Mouse (Mus musculus): Measurements from ENCODE around the gene Atp6v0b. TPM values are rescaled to one million over a fixed set of nuclear protein-coding genes. Genes with fewer than 3 reads are reported as not detected.
A peak's percentile ranks its signal among the peaks of the same experiment; 100 is the strongest.

Atp6v0b gene
- total RNA-seq, 1 experiment from 2014 or later, result 65.8 TPM

GRCm38 (mm10) chr4:117914031-117914430 is 26.9 kb upstream of the Atp6v0b start:
- no peak for ATAC-seq (replicated peaks in 1 of 2; ENCODE audit: insufficient read depth in 1 of 2, low FRiP score in 2 of 2, low TSS enrichment in 1 of 2, low read depth in 1 of 2, poor library complexity in 2 of 2, severe bottlenecking in 2 of 2)

- no peak for ATAC-seq (replicated peaks in 1 of 2; ENCODE audit: insufficient read depth in 1 of 2, low FRiP score in 2 of 2, low TSS enrichment in 1 of 2, low read depth in 1 of 2, poor library complexity in 2 of 2, severe bottlenecking in 2 of 2)
These were observed 26.3 kb upstream of the Atp6v0b start for GRCm38 (mm10) chr4:117913421-117913820.

- ATAC-seq (replicated peaks in 1 of 2; ENCODE audit: insufficient read depth in 1 of 2, low FRiP score in 2 of 2, low TSS enrichment in 1 of 2, low read depth in 1 of 2, poor library complexity in 2 of 2, severe bottlenecking in 2 of 2), result no peak
These were observed 25.6 kb upstream of the Atp6v0b start for GRCm38 (mm10) chr4:117912685-117913273.

- no peak for ATAC-seq (replicated peaks in 1 of 2; ENCODE audit: insufficient read depth in 1 of 2, low FRiP score in 2 of 2, low TSS enrichment in 1 of 2, low read depth in 1 of 2, poor library complexity in 2 of 2, severe bottlenecking in 2 of 2)
These were observed 25.0 kb upstream of the Atp6v0b start for GRCm38 (mm10) chr4:117912131-117912561.

- no peak for ATAC-seq (replicated peaks in 1 of 2; ENCODE audit: insufficient read depth in 1 of 2, low FRiP score in 2 of 2, low TSS enrichment in 1 of 2, low read depth in 1 of 2, poor library complexity in 2 of 2, severe bottlenecking in 2 of 2)
These were observed 21.8 kb upstream of the Atp6v0b start for GRCm38 (mm10) chr4:117908834-117909453.

GRCm38 (mm10) chr4:117906196-117906595 is 19.1 kb upstream of the Atp6v0b start:
- ATAC-seq (replicated peaks in 1 of 2; ENCODE audit: insufficient read depth in 1 of 2, low FRiP score in 2 of 2, low TSS enrichment in 1 of 2, low read depth in 1 of 2, poor library complexity in 2 of 2, severe bottlenecking in 2 of 2), result no peak

GRCm38 (mm10) chr4:117904761-117905160 is 17.6 kb upstream of the Atp6v0b start:
- no peak for ATAC-seq (replicated peaks in 1 of 2; ENCODE audit: insufficient read depth in 1 of 2, low FRiP score in 2 of 2, low TSS enrichment in 1 of 2, low read depth in 1 of 2, poor library complexity in 2 of 2, severe bottlenecking in 2 of 2)

- ATAC-seq (replicated peaks in 1 of 2; ENCODE audit: insufficient read depth in 1 of 2, low FRiP score in 2 of 2, low TSS enrichment in 1 of 2, low read depth in 1 of 2, poor library complexity in 2 of 2, severe bottlenecking in 2 of 2), result no peak
These were observed 17.0 kb upstream of the Atp6v0b start for GRCm38 (mm10) chr4:117904094-117904493.

GRCm38 (mm10) chr4:117898111-117898510 is 11.0 kb upstream of the Atp6v0b start:
- ATAC-seq (replicated peaks in 1 of 2; ENCODE audit: insufficient read depth in 1 of 2, low FRiP score in 2 of 2, low TSS enrichment in 1 of 2, low read depth in 1 of 2, poor library complexity in 2 of 2, severe bottlenecking in 2 of 2), result no peak

GRCm38 (mm10) chr4:117896031-117896430 is 8.9 kb upstream of the Atp6v0b start:
- ATAC-seq (replicated peaks in 1 of 2; ENCODE audit: insufficient read depth in 1 of 2, low FRiP score in 2 of 2, low TSS enrichment in 1 of 2, low read depth in 1 of 2, poor library complexity in 2 of 2, severe bottlenecking in 2 of 2), result no peak

GRCm38 (mm10) chr4:117895339-117895738 is 8.2 kb upstream of the Atp6v0b start:
- no peak for ATAC-seq (replicated peaks in 1 of 2; ENCODE audit: insufficient read depth in 1 of 2, low FRiP score in 2 of 2, low TSS enrichment in 1 of 2, low read depth in 1 of 2, poor library complexity in 2 of 2, severe bottlenecking in 2 of 2)

GRCm38 (mm10) chr4:117894601-117895000 is 7.5 kb upstream of the Atp6v0b start:
- no peak for ATAC-seq (replicated peaks in 1 of 2; ENCODE audit: insufficient read depth in 1 of 2, low FRiP score in 2 of 2, low TSS enrichment in 1 of 2, low read depth in 1 of 2, poor library complexity in 2 of 2, severe bottlenecking in 2 of 2)

- no peak for ATAC-seq (replicated peaks in 1 of 2; ENCODE audit: insufficient read depth in 1 of 2, low FRiP score in 2 of 2, low TSS enrichment in 1 of 2, low read depth in 1 of 2, poor library complexity in 2 of 2, severe bottlenecking in 2 of 2)
These were observed 6.2 kb upstream of the Atp6v0b start for GRCm38 (mm10) chr4:117893376-117893775.

GRCm38 (mm10) chr4:117891738-117892161 is 4.6 kb upstream of the Atp6v0b start, which contains the start of gene Dph2:
Gene Dph2 (minus strand): TSS chr4:117892032.
- peak; percentile 83 to 92 for ATAC-seq (replicated peaks in 1 of 2; ENCODE audit: insufficient read depth in 1 of 2, low FRiP score in 2 of 2, low TSS enrichment in 1 of 2, low read depth in 1 of 2, poor library complexity in 2 of 2, severe bottlenecking in 2 of 2)

GRCm38 (mm10) chr4:117890750-117891149 is 3.6 kb upstream of the Atp6v0b start:
- ATAC-seq (replicated peaks in 1 of 2; ENCODE audit: insufficient read depth in 1 of 2, low FRiP score in 2 of 2, low TSS enrichment in 1 of 2, low read depth in 1 of 2, poor library complexity in 2 of 2, severe bottlenecking in 2 of 2), result no peak

- no peak for ATAC-seq (replicated peaks in 1 of 2; ENCODE audit: insufficient read depth in 1 of 2, low FRiP score in 2 of 2, low TSS enrichment in 1 of 2, low read depth in 1 of 2, poor library complexity in 2 of 2, severe bottlenecking in 2 of 2)
These were observed 2.9 kb upstream of the Atp6v0b start for GRCm38 (mm10) chr4:117890031-117890430.

- no peak for ATAC-seq (replicated peaks in 1 of 2; ENCODE audit: insufficient read depth in 1 of 2, low FRiP score in 2 of 2, low TSS enrichment in 1 of 2, low read depth in 1 of 2, poor library complexity in 2 of 2, severe bottlenecking in 2 of 2)
These were observed 2.3 kb upstream of the Atp6v0b start for GRCm38 (mm10) chr4:117889471-117889870.

- no peak for ATAC-seq (replicated peaks in 1 of 2; ENCODE audit: insufficient read depth in 1 of 2, low FRiP score in 2 of 2, low TSS enrichment in 1 of 2, low read depth in 1 of 2, poor library complexity in 2 of 2, severe bottlenecking in 2 of 2)
These were observed 787 bp upstream of the Atp6v0b start for GRCm38 (mm10) chr4:117887920-117888319.

- ATAC-seq (replicated peaks in 1 of 2; ENCODE audit: insufficient read depth in 1 of 2, low FRiP score in 2 of 2, low TSS enrichment in 1 of 2, low read depth in 1 of 2, poor library complexity in 2 of 2, severe bottlenecking in 2 of 2), result peak; percentile 12 to 41; a peak in 1 of 4 replicates
These were observed 489 bp downstream of the Atp6v0b start for GRCm38 (mm10) chr4:117886644-117887043.
